Mouse (Mus musculus) ovary, adult 18-20 months (tissue): ENCODE measurements around the gene 4930438A08Rik.
"Not testable (repeated sequence)": the region's sequence is repeated elsewhere in the genome, so short reads cannot be mapped to it uniquely, and the experiment has no call there.

Experiments
- DNase-seq: peaks from one replicate; pipeline ENCODE4 v3.0.0; 2022; ENCODE audit warnings: low spot score, mixed read lengths

Gene 4930438A08Rik

GRCm38 (mm10) chr11:58281970-58282496, 7.4 kb downstream of the 4930438A08Rik start:
- no peak for DNase-seq

- no peak for DNase-seq
Observed at GRCm38 (mm10) chr11:58282518-58282917, 7.9 kb downstream of the 4930438A08Rik start.

GRCm38 (mm10) chr11:58289992-58290682, 15.5 kb downstream of the 4930438A08Rik start:
- no peak for DNase-seq

- no peak for DNase-seq
Observed at GRCm38 (mm10) chr11:58290812-58291211, 16.2 kb downstream of the 4930438A08Rik start.

DNA sequence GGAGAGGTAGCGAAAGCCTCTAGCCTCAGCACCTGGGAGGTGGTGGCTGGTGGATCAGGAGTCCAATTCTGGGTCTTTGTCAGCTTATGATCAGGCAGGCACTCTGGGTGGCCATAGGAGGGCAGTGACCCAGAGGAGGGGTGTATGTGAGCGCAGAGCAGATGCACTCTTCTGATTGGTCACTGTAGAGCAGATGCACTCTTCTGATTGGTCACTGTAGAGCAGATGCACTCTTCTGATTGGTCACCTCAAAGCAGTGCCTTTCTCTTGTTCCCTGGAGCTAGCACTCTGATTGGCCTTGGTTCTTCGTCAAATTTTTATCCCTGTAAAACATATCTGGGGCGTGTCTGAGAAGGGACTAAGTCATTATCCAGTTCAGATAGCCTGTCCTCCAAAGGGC, 18.2 kb downstream of the 4930438A08Rik start:
- no peak for DNase-seq

- no peak for DNase-seq
Observed at GRCm38 (mm10) chr11:58297396-58297795, 22.8 kb downstream of the 4930438A08Rik start.

DNA sequence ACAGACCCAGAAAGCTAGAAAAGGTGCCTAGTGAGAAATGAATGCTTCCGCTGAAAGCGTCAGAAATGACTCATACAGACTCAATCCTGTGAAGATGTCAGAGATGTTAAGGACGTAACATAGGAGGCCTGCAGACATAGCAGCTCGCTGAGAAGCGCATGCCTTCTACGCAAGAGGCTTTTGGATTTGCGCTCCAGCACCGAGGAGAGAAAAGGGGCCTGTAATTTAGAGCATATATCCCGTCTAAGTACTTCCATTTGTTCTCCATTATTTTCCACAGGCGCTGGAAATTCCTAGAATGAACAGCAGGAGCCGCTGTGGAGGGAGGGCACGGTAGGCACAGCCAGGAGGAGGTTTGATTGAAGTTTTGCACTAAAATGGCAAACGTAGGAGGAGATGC, 26.5 kb downstream of the 4930438A08Rik start:
- peak; percentile 36 for DNase-seq

- DNase-seq: peak; percentile 91
Observed at GRCm38 (mm10) chr11:58301837-58302754, 27.5 kb downstream of the 4930438A08Rik start.

DNA sequence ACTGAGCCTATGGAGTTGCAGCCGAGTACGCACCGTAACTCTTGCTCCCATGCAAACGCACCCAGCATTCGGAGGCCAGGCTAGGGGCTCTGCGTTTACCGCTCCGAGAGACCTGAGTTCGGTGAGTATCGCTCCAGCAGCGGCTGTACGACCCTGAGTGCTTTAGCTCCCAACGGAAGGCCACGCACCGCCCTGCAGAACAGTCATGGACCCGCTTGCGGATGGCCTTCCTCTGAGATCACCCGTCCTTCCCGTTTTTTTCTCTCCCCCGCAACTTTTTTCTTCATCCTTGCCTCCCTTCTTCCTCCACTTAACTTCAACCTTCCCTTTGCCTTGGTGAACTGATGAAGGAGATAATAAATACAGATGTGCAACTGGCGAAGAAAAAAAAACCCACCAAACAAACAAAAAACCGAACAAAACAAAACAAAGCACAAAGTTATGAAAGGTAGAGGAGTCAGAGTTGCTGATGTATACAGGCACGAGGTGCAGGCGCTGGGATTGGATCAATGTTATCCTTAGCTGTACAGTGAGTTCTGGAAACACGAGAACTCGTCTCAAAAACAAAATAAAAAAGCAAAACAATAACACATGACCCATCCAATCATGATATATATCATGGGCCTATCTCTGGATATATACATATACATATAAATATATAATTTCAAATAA, 28.3 kb downstream of the 4930438A08Rik start:
- no peak for DNase-seq

DNA sequence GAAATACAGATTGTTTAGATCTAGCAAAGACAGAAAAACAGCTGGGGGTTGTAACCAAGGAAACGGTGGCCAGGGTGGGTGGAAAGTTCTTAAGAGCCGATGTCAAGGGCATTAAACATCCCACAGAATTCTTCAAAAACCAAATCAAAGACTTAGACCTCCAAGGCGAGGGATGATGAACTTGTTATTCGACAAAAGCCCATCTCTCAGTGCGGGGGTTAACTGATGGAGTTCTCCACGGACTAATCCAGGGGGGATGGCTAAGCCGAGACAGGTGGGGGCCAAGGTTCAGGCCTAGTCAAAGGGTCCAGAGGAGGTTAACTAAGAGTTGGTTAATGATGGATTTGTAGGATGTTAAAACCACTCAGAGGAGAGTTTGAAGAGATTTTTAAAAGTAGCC, 29.0 kb downstream of the 4930438A08Rik start:
- DNase-seq: no peak

- not testable (repeated sequence) for DNase-seq
Observed at GRCm38 (mm10) chr11:58305299-58305698, 30.7 kb downstream of the 4930438A08Rik start.

GRCm38 (mm10) chr11:58306860-58307308, 32.3 kb downstream of the 4930438A08Rik start, which contains the start of gene Zfp692:
TSS of gene Zfp692 (plus strand) at chr11:58307069.
- DNase-seq: peak; percentile 92

DNA sequence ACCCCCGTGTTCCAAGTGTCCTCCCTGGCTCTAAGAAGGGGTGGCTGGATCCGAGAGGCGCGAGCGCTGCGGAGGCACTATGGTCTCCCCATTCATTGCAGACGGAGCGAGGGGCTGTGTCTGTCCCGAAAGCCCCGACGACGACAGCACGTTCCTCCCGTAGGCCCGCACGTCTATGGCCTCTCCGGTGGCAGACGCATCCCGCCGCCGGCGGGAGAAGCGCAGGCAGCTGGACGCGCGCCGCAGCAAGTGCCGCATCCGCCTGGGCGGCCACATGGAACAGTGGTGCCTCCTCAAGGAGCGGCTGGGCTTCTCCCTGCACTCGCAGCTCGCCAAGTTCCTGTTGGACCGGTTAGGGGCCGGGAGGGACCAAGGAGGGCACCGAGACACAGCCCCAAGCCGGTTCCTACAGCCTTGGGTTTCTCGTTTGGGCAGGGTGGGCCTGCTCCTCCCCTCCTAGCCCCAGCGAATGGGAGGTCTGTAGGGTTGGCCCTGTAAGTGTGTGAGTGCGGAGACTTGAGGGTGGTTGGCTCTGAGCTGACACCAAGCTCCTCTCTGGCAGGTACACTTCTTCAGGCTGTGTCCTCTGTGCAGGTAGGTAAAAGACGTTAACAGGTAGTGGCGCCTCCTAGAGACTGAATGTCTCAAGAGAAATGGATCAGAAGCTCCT, 32.9 kb downstream of the 4930438A08Rik start:
- DNase-seq: peak; percentile 52

GRCm38 (mm10) chr11:58308661-58309060, 34.1 kb downstream of the 4930438A08Rik start:
- no peak for DNase-seq

DNA sequence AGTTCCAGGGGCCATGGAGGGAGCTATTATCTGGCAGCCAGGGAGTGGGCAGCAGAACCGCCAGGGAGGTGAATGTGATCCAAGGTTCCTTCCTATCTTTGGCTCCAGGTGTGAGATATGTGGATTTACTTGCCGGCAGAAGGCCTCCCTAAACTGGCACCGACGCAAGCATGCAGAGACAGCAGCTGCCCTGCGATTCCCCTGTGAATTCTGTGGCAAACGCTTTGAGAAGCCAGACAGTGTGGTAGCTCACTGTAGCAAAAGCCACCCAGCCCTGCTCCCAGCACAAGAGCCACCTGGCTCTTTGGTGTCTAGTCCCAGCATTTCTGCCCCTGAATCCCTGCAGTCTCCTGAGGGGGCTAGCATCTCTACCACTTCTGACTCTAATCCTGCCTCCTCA, 39.5 kb downstream of the 4930438A08Rik start:
- no peak for DNase-seq

DNA sequence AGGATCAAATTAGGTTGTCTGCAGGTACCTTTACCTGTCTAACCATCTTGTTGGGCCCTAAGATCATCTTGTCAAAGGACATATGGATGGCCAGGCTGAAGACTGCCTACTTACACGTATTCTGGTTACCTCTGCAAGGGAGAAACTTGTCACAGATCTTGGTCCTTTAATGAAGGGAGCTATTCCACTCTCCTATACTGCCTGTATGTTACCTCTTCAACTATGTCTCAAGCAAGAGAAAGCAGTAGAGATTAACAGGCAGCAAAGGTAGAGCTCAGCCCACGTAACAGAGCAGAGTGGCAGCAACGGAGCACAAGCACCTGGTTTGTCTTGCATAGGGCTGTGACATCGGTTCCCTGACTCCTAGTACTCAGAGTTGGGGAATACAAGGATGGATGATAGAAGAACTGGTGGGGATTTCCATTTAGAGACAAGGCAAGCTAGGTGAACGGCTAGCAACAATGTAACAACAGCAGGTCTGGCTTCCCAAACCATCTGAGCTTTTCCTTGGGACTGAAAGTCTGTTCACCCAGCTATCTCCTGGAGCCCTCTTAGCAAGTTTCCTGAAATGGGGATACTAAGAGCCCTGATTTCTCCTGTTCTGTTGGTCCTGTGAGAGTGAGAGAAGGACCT, 41.1 kb downstream of the 4930438A08Rik start:
- no peak for DNase-seq

DNA sequence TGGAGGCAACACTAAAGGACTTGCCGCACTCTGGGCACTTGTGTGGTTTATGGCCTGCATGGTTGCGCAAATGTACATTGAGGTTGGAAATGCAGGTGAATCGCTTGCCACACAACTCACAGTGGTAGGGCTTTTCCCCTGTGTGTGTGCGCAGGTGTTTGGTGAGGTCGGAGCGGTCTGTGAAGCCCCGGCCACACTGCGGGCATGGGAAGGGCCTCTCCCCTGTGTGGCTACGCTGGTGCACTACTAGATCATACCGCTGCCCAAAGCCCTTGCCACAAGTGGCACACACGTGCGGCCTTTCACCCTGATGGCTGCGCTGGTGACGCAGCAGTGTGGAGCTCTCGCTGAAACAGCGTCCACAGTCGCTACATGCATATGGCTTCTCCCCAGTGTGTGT, 41.7 kb downstream of the 4930438A08Rik start:
- DNase-seq: no peak

DNA sequence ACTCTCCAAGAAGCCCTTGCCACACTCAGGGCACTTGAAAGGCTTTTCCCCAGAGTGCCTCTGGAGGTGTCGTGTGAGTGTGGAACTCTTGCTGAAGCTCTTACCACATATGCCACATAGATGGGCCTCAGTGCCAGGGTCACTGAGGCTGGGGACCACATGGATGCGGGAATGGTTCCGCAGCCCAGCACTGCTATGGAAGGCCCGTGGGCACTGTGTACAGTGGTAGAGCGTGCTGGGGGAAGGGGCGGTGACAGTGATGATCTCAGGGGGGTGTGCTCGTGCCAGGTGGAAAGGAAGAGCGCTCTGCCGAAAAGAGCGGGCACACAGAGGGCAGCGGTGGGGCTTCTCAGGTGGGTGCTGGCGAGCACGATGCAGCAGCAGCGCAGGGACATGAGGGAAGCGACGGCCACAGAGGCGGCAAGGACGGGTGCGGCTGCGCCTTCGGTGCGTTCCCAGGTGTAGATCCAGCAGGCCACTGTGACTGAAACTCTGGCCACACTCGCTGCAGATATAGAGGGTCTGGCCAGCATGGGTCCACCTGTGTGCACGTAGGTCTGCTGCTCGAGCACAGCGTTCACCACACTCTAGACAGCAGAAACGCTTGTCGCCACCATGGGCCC, 42.3 kb downstream of the 4930438A08Rik start:
- DNase-seq: no peak

GRCm38 (mm10) chr11:58322824-58323569, 48.4 kb downstream of the 4930438A08Rik start:
- DNase-seq: peak; percentile 95
